Mouse (Mus musculus): Measurements from ENCODE around the gene Arhgef39.
A peak's percentile ranks its signal among the peaks of the same experiment; 100 is the strongest.

Arhgef39 gene

GRCm38 (mm10) chr4:43478906-43479832 is 20.3 kb downstream of the Arhgef39 start:
- DNase-seq (ENCODE audit: low spot score in 2 of 2) = peak; percentile 51 to 84

GRCm38 (mm10) chr4:43478534-43478858 is 21.0 kb downstream of the Arhgef39 start:
- no peak for DNase-seq (ENCODE audit: low spot score in 2 of 2)

- peak; percentile 78 to 83 for DNase-seq (ENCODE audit: low spot score in 2 of 2)
These were observed 21.5 kb downstream of the Arhgef39 start for GRCm38 (mm10) chr4:43477857-43478533.

- DNase-seq (ENCODE audit: low spot score in 2 of 2) = no peak
These were observed 22.9 kb downstream of the Arhgef39 start for GRCm38 (mm10) chr4:43476604-43477003.

- no peak for DNase-seq (ENCODE audit: low spot score in 2 of 2)
These were observed 25.9 kb downstream of the Arhgef39 start for GRCm38 (mm10) chr4:43473636-43474035.

GRCm38 (mm10) chr4:43470301-43470700 is 29.2 kb downstream of the Arhgef39 start:
- DNase-seq (ENCODE audit: low spot score in 2 of 2) = no peak

GRCm38 (mm10) chr4:43466872-43467271 is 32.6 kb downstream of the Arhgef39 start:
- DNase-seq (ENCODE audit: low spot score in 2 of 2) = no peak

GRCm38 (mm10) chr4:43465935-43466334 is 33.6 kb downstream of the Arhgef39 start:
- no peak for DNase-seq (ENCODE audit: low spot score in 2 of 2)

- DNase-seq (ENCODE audit: low spot score in 2 of 2) = no peak
These were observed 36.4 kb downstream of the Arhgef39 start for GRCm38 (mm10) chr4:43463102-43463501.

GRCm38 (mm10) chr4:43457124-43457523 is 42.4 kb downstream of the Arhgef39 start:
- no peak for DNase-seq (ENCODE audit: low spot score in 2 of 2)

GRCm38 (mm10) chr4:43456470-43456869 is 43.0 kb downstream of the Arhgef39 start:
- DNase-seq (ENCODE audit: low spot score in 2 of 2) = no peak

- DNase-seq (ENCODE audit: low spot score in 2 of 2) = no peak
These were observed 45.3 kb downstream of the Arhgef39 start, which contains the start of gene Cd72 for GRCm38 (mm10) chr4:43454041-43454836. Gene Cd72 (minus strand): TSS chr4:43454628.

- DNase-seq (ENCODE audit: low spot score in 2 of 2) = no peak
These were observed 46.1 kb downstream of the Arhgef39 start for GRCm38 (mm10) chr4:43453413-43453812.

GRCm38 (mm10) chr4:43452315-43452714 is 47.2 kb downstream of the Arhgef39 start:
- no peak for DNase-seq (ENCODE audit: low spot score in 2 of 2)

- no peak for DNase-seq (ENCODE audit: low spot score in 2 of 2)
These were observed 50.9 kb downstream of the Arhgef39 start for GRCm38 (mm10) chr4:43448554-43448953.

- peak in 1 of 2 experiments; percentile 61 for DNase-seq (ENCODE audit: low spot score in 2 of 2)
These were observed 52.2 kb downstream of the Arhgef39 start for GRCm38 (mm10) chr4:43447251-43447650.
